Mouse (Mus musculus) B cell, adult 2 months (primary cell): Measurements from ENCODE around the gene Gm21719.
"Not testable (repeated sequence)": the region's sequence is repeated elsewhere in the genome, so short reads cannot be mapped to it uniquely, and the experiment has no call there.

Experiments
- DNase-seq, 2 experiments: peaks; one replicate each; pipeline ENCODE4 v3.0.0; 2022

Gm21719 gene

GRCm38 (mm10) chrY:6682772-6683171 lies at the start of gene Gm21719:
TSS of gene Gm21719 (minus strand) at chrY:6682872.
- not testable (repeated sequence) for DNase-seq
